Mouse (Mus musculus): Measurements from ENCODE around the gene Jtb. TPM values are rescaled to one million over a fixed set of nuclear protein-coding genes. Genes with fewer than 3 reads are reported as not detected.

Jtb gene
- polyA plus RNA-seq, 1 experiment from 2014 or later = 68.7 TPM

DNA sequence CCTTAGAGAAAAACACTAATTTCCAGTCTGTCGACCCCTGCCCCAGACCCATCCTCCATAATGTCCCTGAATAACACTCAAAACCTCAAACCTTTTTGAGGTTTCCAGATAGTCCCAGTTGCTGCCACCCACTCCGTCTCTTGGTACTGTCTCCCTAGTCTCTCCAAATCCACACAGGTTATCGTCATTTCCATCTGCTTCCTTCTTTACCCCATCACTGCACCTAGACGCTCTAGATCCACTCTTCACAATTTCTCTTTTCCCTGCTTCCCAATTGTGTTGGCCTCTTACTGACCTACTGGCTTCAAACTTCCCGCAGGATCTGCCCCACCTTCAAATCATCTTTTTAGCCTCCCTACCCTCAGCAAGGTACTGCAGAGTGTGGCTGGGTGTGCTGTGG lies 10.3 kb upstream of the Jtb start:
- DNase-seq = no peak
- Histone ChIP-seq H3K9me3 (ENCODE audit: low read length) (no peaks in the 10 kb centered on the region), H3K4me3 (ENCODE audit: low read depth, low read length) (peak overlapping the region; percentile 56), H3K27me3 (ENCODE audit: insufficient read depth, low read length) (no peaks in the 10 kb centered on the region), H3K4me1 (ENCODE audit: insufficient read depth) (peaks cover 17% of the 10 kb centered on the region), H3K9ac (replicated peaks) (peak overlapping the region; percentile 68), H3K4me2 (ENCODE audit: low read depth, low read length) (peak overlapping the region; percentile 94), H3K27ac (ENCODE audit: low read depth) (peak overlapping the region; percentile 75; the same call in 1 of the 2 replicates), H3K36me3 (replicated peaks; ENCODE audit: insufficient read depth, low read length) (no peaks in the 10 kb centered on the region)
- TF ChIP-seq CTCF (IDR thresholded peaks at IDR 0.05; ENCODE audit: low read depth) (no peak), EP300 (IDR thresholded peaks at IDR 0.05; ENCODE audit: low read depth) (no peak)
- WGBS (ENCODE audit: insufficient replicate concordance) = 15% methylated on average over 5 of the region's 5 CpGs
- ATAC-seq = no peak

DNA sequence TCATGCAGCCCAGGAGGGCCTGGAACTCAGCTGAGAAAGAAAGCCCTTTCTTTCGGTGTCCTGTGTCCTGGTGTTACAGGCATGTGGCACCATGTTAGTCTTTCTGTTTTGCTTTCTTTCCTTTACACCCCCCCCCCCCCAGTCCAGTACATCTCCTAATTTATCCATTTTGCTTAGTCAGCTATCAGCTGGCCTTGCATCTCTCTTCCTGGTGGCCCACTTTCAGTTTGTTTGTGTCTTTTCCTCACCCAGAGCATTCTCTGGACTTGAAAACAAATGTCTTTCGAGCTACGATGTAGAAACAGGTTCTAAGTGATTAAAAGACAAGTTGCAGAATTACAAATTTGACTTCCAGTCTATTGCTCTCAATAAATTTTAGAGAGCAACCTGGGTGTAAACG lies 8.9 kb upstream of the Jtb start:
- Histone ChIP-seq H3K27me3 (ENCODE audit: insufficient read depth, low read length) (no peaks in the 10 kb centered on the region), H3K36me3 (replicated peaks; ENCODE audit: insufficient read depth, low read length) (no peaks in the 10 kb centered on the region), H3K4me1 (ENCODE audit: insufficient read depth) (peaks cover 17% of the 10 kb centered on the region), H3K9me3 (ENCODE audit: low read length) (no peaks in the 10 kb centered on the region), H3K4me2 (ENCODE audit: low read depth, low read length) (no peak overlapping the region), H3K27ac (ENCODE audit: low read depth) (no peak overlapping the region), H3K4me3 (ENCODE audit: low read depth, low read length) (no peak overlapping the region), H3K9ac (replicated peaks) (no peak overlapping the region)
- no peak for DNase-seq
- 68% methylated on average over 4 of the region's 4 CpGs for WGBS (ENCODE audit: insufficient replicate concordance)
- ATAC-seq = no peak
- TF ChIP-seq EP300 (IDR thresholded peaks at IDR 0.05; ENCODE audit: low read depth) (no peak), CTCF (IDR thresholded peaks at IDR 0.05; ENCODE audit: low read depth) (no peak)

DNA sequence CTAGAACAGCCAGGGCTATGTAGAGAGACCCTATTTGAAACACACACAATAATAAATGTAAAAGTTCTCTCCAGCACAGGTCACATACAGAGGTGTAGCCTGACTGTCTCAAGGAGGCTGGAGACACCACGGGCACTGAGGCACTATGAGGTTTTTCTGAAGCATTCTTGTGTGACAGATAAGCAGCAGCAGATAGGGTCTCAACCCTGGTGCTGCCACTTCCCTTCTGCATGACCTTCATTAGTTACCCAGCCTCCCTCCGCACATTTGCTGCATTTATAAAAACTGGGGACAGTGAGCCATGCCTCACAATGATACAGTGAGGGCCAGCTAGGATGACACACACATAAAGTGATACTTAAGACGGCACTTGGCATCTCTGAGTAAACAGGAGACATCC lies 8.5 kb upstream of the Jtb start:
- no peak overlapping the region for H3K27ac ChIP-seq (ENCODE audit: low read depth)
- H3K27me3 ChIP-seq (ENCODE audit: insufficient read depth, low read length) = no peaks in the 10 kb centered on the region
- TF ChIP-seq EP300 (IDR thresholded peaks at IDR 0.05; ENCODE audit: low read depth) (no peak), CTCF (IDR thresholded peaks at IDR 0.05; ENCODE audit: low read depth) (no peak)
- DNase-seq = no peak
- 40% methylated on average over 3 of the region's 3 CpGs for WGBS (ENCODE audit: insufficient replicate concordance)
- no peak overlapping the region for H3K4me3 ChIP-seq (ENCODE audit: low read depth, low read length)
- peaks cover 17% of the 10 kb centered on the region for H3K4me1 ChIP-seq (ENCODE audit: insufficient read depth)
- no peak overlapping the region for H3K9ac ChIP-seq (replicated peaks)
- ATAC-seq = no peak
- H3K36me3 ChIP-seq (replicated peaks; ENCODE audit: insufficient read depth, low read length) = no peaks in the 10 kb centered on the region
- no peaks in the 10 kb centered on the region for H3K9me3 ChIP-seq (ENCODE audit: low read length)
- no peak overlapping the region for H3K4me2 ChIP-seq (ENCODE audit: low read depth, low read length)

DNA sequence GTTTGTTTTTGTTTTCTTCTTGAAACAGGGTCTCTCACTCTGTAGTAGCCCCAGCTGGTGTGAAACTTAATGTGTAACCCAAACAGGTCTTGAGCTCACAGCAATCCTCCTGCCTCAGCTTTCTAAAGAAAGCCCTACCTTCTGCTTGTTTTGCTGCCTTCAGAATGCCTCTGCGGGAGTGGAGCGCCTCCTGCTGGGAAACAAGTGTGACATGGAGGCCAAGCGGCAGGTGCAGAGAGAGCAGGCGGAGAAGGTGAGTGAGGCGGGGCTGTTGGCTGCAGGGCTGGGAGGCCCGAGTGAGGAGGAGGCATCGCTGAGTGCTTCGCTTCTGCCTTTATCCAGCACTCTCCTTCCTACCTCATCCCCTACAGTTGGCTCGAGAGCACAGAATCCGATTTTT lies 7.1 kb upstream of the Jtb start:
- TF ChIP-seq CTCF (IDR thresholded peaks at IDR 0.05; ENCODE audit: low read depth) (peak; percentile 34; the same call in 1 of the 2 replicates), EP300 (IDR thresholded peaks at IDR 0.05; ENCODE audit: low read depth) (no peak)
- no peak overlapping the region for H3K4me2 ChIP-seq (ENCODE audit: low read depth, low read length)
- no peak for ATAC-seq
- no peaks in the 10 kb centered on the region for H3K27me3 ChIP-seq (ENCODE audit: insufficient read depth, low read length)
- H3K9ac ChIP-seq (replicated peaks) = no peak overlapping the region
- no peak for DNase-seq
- WGBS (ENCODE audit: insufficient replicate concordance) = 78% methylated on average over 10 of the region's 10 CpGs
- no peaks in the 10 kb centered on the region for H3K36me3 ChIP-seq (replicated peaks; ENCODE audit: insufficient read depth, low read length)
- H3K4me3 ChIP-seq (ENCODE audit: low read depth, low read length) = no peak overlapping the region
- H3K27ac ChIP-seq (ENCODE audit: low read depth) = no peak overlapping the region
- H3K9me3 ChIP-seq (ENCODE audit: low read length) = peaks cover 3% of the 10 kb centered on the region; the same call in 1 of the 2 replicates
- H3K4me1 ChIP-seq (ENCODE audit: insufficient read depth) = peaks cover 17% of the 10 kb centered on the region

DNA sequence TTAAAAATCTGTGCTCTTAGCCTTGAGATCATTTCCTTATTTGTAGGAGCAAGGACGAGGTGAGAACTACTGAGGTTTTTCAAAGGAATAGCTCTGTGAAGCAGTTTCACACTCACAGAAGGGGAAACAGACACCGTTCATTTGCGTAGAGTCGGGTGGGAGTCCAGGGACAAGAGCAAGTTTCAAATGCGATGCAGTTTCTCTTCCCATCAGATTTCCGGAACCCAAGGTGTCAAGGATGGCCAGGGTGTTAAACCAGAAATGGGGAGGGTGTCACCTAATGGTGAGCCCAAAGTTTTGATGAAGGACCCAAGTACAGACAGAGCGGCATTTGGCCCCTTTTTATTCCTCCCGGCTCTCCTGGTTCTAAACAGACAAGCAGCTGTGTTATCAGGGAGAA lies 322 bp upstream of the Jtb start:
- WGBS (ENCODE audit: insufficient replicate concordance) = 10% methylated on average over 8 of the region's 8 CpGs
- ATAC-seq = no peak
- TF ChIP-seq CTCF (IDR thresholded peaks at IDR 0.05; ENCODE audit: low read depth) (no peak), EP300 (IDR thresholded peaks at IDR 0.05; ENCODE audit: low read depth) (no peak)

DNA sequence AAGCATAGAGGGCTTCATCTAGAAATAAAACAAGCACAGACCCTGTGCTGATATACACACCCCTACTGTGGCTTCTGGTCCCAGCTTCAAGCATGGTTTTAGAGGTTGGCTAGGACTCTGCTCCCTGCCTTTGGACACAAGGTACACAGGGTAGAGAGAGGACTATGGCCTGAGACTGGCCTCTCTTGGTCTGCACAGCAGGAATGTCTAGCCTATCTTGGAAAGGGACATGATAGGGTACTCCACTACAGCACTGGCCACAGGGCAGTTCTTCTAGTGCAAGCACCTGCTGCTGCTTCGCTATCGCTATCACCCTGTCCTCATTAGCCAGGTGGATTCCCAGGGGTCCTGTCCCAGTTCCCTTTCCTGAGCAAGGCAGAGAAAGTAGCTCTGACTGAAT lies 9.9 kb downstream of the Jtb start:
- WGBS (ENCODE audit: insufficient replicate concordance) = 85% methylated on average over 2 of the region's 2 CpGs
- no peak for DNase-seq
- TF ChIP-seq CTCF (IDR thresholded peaks at IDR 0.05; ENCODE audit: low read depth) = no peak
- no peak for TF ChIP-seq EP300 (IDR thresholded peaks at IDR 0.05; ENCODE audit: low read depth)
- H3K4me3 ChIP-seq (ENCODE audit: low read depth, low read length) = no peak overlapping the region
- H3K9ac ChIP-seq (replicated peaks) = no peak overlapping the region
- H3K36me3 ChIP-seq (replicated peaks; ENCODE audit: insufficient read depth, low read length) = no peaks in the 10 kb centered on the region; the same call in 1 of the 2 replicates
- H3K27ac ChIP-seq (ENCODE audit: low read depth) = no peak overlapping the region
- H3K4me1 ChIP-seq (ENCODE audit: insufficient read depth) = peaks cover 24% of the 10 kb centered on the region
- H3K9me3 ChIP-seq (ENCODE audit: low read length) = no peaks in the 10 kb centered on the region
- H3K27me3 ChIP-seq (ENCODE audit: insufficient read depth, low read length) = no peaks in the 10 kb centered on the region
- no peak for ATAC-seq
- H3K4me2 ChIP-seq (ENCODE audit: low read depth, low read length) = no peak overlapping the region

More for the DNA sequence above, 322 bp upstream of the Jtb start:
- DNase-seq = no peak
- Histone ChIP-seq H3K4me3 (ENCODE audit: low read depth, low read length) (peak overlapping the region; percentile 65), H3K4me2 (ENCODE audit: low read depth, low read length) (peak overlapping the region; percentile 78), H3K27ac (ENCODE audit: low read depth) (peak overlapping the region; percentile 92), H3K9ac (replicated peaks) (peak overlapping the region; percentile 80; the same call in 1 of the 2 replicates), H3K36me3 (replicated peaks; ENCODE audit: insufficient read depth, low read length) (peaks cover 20% of the 10 kb centered on the region), H3K9me3 (ENCODE audit: low read length) (peaks cover 3% of the 10 kb centered on the region; the same call in 1 of the 2 replicates), H3K4me1 (ENCODE audit: insufficient read depth) (peaks cover 15% of the 10 kb centered on the region; the same call in 1 of the 2 replicates), H3K27me3 (ENCODE audit: insufficient read depth, low read length) (no peaks in the 10 kb centered on the region)
